Mouse (Mus musculus): ENCODE results near the gene Snx6.
"Not testable (repeated sequence)": the region's sequence is repeated elsewhere in the genome, so short reads cannot be mapped to it uniquely, and the experiment has no call there.

Snx6 gene

DNA sequence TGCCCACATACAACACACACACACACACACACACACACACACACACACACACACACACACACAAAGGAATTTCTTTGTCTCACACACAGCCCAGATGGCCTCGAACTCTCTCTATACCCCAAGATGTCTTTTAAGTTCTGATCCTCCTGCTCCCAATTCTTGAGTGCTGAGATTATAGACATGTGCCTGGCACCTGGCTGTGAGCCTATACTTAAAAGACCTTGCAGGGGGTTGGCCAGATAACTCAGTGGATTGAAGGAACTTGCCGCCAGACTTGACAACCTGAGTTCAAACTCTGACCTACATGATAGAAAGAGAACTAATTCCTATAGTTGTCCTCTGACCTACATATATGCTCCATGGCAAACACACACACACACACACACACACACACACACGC lies 8.0 kb upstream of the Snx6 start:
- DNase-seq (ENCODE audit: low read depth, low spot score), result no peak

DNA sequence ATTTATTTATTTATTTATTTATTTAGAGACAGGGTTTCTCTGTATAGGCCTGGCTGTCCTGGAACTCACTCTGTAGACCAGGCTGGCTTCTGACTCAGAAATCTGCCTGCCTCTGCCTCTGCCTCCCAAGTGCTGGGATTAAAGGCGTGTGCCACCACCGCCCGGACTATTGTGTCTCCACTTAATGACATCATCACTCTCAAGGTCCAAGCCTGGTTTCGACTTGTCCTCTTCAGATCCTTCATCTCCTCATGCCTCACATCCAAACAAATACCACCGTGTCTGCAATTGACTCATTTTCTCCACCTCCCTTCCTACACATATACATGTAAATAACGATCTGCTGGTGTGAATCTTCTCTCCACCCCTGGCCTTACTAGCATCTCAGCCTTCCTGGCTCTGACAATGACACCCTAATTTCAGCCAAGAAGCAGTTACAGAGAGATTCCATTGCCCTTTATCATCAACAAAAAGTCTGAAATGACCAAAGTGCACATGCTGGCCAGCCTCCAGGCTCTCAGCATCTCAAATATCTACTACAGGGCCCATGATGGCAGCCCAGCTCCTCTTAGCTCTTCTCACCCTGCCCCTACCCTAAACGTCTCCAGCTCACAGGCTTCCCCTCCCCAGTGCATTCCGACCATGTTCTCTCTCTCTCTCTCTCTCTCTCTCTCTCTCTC lies 1.2 kb upstream of the Snx6 start:
- DNase-seq (ENCODE audit: low read depth, low spot score), result peak; percentile 22

DNA sequence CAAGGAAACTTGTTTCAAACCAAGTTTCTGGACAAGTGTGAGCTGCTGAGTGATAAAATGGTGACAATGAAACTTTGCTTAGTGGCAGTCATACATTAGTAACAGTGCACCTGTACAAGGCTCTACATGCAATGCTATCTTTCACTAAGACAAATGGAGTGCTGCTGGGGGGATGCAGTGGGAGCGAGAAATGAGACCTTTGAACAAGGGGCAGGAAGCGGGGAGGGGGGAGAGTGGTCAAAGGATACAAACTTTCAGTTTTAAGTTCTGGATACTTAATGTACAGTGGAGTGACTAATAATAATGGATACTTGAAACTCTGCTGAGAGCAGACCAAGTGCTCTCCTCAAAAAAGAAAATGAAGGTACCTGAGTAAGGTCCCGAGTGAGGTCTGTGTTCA lies 1.1 kb downstream of the Snx6 start:
- DNase-seq (ENCODE audit: low read depth, low spot score), result no peak

DNA sequence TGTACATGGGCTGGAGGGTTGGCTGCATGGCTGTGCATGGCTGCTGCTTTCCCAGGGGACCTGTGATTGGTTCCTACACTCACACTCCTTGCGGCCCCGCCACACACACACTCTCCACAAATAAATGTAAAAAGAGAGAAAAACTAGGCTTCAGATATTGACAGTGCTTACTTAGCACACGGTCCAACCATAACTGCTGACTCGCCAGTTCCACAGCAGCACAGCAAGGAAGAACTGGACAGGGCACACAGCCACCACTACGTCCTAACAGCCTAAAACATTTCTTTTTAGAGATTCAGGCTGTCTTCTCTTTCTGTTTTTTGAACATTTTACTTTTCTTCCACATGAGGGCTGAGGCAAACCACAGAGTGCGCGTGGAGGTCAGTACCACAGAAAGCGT lies 4.0 kb downstream of the Snx6 start:
- DNase-seq (ENCODE audit: low read depth, low spot score), result no peak

DNA sequence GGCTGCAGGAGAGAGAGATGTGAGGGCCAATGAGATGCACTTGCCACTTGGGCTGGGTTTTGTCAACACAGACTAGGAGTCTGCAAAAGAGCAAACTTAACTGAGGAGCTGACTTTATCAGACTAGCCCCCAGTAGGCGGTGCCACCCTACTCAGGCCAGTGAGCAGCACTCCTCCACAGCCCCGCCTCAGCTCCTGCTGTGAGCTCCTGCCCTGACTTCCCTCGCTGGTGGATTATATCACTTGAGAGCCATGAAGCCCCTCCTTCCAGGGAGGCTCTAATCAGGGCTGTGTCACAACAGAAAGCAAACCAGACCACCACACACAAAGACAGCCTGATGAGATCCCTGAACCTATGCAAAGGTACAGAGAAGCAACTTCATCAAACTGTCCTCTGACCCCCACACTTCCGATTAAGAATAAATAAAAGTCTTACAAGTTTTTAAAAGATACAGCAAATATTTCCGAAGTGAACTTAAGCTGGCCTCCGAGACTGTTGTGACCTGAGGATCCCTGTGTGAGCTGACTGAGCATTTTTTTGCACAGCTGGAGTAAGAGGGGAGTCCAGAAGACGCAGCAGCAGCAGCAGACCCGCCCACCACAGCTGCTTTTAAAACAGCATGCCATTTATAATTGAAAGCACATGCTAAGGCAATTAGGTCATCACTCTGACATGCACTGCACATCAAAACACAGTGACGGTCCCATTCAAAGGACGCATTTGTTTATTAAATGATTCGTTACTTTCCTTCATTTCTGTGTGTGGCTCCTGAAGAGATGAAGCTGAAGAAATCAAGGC lies 6.0 kb downstream of the Snx6 start:
- DNase-seq (ENCODE audit: low read depth, low spot score), result peak; percentile 90

DNA sequence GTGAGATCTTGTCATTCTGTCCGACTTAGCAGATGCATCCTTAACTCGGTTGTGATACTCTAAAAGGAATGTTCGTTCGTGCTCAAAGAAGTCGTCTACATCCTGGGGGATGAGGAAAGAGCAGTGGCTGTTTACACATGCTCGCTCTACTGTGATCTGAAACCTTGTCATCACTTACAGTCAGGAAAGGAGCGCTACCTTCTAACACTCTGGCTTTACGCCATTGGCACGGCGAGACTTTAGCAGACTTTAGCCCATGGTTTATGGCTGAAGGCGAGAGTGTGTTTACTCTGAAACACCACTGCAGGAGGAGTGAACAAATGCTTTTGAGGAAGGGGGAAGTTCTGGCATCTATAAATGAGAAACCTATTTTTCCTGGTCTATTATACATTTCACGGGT lies 31.9 kb downstream of the Snx6 start:
- DNase-seq (ENCODE audit: low read depth, low spot score), result no peak

DNA sequence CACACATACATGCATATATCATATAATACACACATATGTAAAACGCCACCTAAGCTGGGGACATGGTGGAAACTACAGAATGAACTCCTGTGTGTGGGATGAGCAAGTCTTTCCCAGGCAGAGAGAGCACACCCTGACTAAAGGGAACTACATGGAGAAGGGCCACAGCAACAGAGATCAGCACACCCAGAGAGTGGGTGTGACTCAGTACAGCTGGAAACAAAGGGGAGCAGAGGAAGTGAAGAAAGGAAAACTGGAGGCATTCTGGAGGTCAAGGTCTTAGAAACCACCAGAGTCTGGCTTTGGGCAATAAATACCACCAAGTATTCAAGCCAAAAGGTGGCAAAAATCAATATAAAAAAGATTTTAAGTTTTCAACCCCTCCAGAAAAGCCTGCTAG lies 34.8 kb downstream of the Snx6 start:
- DNase-seq (ENCODE audit: low read depth, low spot score), result peak; percentile 72

DNA sequence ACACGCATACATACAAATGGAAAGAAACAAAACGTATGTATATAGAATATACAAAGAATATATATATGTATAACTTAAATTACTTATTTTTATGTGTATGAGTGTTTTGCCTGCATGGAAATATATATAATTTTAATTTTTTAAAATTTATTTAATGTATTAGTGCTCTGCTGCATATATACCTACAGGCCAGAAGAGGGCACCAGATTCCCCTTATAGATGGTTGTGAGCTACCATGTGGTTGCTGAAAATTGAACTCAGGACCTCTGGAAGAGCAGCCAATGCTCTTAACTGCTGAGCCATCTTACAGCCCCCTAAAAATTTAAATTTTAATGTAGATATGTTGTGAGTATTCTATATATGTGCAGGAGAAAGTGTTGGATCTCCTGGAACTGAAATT lies 36.7 kb downstream of the Snx6 start:
- DNase-seq (ENCODE audit: low read depth, low spot score), result peak; percentile 39

DNA sequence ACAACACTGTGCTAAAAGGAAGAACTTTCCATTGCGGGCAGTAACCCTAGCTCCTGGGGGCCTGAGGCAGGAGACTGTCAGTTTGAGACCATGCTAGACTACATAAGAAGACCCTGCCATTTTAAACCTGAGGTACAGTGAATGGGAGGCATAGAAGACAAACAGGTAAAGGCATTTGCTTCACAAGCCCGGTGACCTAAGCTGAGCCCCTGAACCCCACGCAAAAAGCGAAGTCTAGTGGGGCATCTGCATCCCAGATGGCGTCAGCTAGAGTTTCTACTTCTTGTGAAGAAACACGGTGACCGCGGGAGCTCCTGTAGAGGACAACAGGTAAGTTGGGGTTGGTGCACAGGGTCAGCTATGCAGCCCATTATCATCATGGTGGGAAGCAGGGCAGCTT lies 46.9 kb downstream of the Snx6 start:
- DNase-seq (ENCODE audit: low read depth, low spot score), result no peak

DNA sequence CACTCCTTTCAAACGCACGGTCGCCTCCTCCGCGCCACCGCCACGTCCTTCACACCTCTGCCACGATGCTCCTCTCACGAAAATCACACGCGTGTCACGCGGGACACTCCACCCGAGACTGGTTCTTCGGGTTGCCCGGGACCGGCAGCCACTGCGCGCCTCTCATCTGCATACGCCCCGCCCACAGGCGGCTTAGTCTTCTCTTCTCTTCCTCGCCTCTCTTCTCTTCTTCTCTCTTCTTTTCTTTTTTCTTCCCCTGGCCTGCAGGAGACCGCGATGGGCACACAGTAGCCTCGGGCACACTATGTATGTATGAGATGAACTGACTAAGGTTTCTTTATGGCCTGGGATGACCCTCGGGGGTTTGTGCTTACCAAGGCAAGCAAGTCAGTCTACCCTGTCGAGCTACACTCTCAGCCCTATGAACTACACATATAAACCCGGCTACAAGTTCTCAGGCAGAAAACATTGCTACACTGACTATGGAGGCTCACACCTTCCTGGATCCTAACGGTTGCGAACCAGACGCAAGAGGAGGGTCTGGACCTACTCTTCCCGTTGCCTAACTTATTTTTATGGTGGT lies 56.8 kb downstream of the Snx6 start:
- DNase-seq (ENCODE audit: low read depth, low spot score), result not testable (repeated sequence)

DNA sequence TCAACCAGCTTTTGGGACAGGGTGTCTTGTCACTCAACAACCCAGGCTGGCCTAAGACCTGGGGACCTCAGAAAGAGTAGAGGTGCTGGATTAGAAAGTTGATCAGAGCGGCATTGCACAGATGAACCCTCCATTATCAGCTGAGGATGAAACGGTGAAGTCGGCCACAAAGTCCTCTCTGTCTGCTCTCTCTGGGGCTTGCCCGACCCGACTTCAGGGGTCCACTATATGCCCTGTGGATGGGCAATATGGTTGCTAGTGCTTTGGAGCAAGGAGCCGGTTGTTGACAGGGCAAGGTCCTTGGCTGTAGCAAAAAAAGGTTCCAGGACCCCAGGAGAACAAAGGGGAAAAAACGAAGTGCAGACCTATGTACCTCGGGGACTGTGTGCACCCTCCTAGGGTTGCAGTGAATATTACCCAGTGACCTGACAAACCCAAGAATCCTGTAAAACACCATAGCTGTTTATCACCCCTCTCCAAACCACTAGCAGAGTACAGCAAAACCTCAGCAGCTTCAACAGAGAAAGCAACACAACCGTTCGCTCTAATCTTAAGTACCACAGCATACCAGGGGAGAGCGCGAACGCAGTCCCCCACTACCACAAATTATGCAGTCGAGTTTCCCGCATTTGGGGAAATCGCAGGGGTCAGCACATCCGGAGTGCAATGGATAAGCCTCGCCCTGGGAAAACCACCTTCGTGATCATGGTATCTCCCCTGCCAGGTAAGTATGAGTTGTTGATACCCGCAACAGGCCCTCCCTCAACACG lies 57.4 kb downstream of the Snx6 start:
- not testable (repeated sequence) for DNase-seq (ENCODE audit: low read depth, low spot score)

DNA sequence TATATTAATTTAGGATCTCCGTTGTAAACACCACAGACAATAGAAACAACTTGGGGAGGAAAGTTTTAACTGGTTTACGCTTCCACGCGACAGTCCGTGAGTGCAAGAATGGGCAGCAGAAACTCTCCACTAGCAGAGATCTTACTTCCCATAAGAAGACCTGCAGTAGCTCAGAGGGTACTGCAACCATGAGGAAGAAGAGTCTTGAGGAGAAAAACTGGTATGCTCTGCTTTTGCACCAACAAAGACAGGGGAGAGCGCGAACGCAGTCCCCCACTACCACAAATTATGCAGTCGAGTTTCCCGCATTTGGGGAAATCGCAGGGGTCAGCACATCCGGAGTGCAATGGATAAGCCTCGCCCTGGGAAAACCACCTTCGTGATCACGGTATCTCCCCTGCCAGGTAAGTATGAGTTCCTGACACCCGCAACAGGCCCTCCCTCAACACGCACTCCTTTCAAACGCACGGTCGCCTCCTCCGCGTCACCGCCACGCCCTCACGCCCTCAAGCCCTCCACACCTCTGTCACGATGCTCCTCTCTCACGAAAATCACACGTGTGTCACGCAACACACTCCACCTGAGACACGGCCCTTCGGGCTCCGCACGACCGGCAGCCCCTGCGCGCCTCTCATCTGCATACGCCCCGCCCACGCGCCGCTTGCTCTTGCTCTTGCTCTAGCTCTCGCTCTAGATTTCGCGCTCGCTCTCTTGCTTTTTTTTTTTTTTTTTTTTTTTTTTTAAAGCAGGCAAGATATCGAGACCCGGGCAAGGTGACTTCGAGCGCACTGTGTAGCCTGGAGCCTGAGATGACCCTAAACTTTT lies 61.0 kb downstream of the Snx6 start:
- not testable (repeated sequence) for DNase-seq (ENCODE audit: low read depth, low spot score)

DNA sequence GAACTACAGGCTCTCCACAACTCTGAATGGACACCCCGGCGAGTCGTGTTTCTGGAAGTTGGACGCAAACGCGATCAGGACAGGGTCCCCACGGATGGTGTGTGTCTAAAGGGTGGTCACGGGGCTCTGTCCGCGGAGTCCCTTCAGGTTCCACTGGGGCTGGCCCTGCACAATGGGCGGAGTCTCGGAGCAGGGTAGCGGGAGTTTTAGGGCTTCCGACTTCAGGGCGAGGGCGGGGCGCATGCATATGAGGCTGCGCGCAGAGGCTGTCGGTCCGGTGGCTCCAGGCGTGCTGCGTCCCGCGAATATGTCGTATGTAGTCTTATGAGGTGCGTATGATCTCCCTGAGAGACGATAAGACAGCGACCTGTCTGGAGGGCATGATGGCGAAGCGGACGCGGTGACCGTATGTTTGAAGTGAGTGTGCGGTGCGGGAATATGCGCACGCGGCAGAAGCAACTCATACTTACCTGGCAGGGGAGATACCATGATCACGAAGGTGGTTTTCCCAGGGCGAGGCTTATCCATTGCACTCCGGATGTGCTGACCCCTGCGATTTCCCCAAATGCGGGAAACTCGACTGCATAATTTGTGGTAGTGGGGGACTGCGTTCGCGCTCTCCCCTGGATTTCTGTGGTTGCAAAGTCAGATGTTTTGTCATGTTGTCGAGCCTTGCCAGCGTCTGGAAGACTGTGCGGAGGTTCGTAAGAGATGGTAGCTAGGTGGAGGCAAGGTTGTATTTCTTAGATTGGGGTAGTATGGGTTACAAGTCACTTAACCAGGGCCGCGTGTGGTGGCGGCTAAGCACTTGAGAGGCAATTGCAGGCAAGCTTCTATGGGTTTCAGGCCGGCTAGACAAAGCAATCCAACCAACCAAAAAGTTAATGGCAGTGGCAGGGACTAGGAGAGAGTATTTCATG lies 66.1 kb downstream of the Snx6 start:
- DNase-seq (ENCODE audit: low read depth, low spot score), result not testable (repeated sequence)

DNA sequence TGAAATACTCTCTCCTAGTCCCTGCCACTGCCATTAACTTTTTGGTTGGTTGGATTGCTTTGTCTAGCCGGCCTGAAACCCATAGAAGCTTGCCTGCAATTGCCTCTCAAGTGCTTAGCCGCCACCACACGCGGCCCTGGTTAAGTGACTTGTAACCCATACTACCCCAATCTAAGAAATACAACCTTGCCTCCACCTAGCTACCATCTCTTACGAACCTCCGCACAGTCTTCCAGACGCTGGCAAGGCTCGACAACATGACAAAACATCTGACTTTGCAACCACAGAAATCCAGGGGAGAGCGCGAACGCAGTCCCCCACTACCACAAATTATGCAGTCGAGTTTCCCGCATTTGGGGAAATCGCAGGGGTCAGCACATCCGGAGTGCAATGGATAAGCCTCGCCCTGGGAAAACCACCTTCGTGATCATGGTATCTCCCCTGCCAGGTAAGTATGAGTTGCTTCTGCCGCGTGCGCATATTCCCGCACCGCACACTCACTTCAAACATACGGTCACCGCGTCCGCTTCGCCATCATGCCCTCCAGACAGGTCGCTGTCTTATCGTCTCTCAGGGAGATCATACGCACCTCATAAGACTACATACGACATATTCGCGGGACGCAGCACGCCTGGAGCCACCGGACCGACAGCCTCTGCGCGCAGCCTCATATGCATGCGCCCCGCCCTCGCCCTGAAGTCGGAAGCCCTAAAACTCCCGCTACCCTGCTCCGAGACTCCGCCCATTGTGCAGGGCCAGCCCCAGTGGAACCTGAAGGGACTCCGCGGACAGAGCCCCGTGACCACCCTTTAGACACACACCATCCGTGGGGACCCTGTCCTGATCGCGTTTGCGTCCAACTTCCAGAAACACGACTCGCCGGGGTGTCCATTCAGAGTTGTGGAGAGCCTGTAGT lies 76.4 kb downstream of the Snx6 start:
- not testable (repeated sequence) for DNase-seq (ENCODE audit: low read depth, low spot score)

DNA sequence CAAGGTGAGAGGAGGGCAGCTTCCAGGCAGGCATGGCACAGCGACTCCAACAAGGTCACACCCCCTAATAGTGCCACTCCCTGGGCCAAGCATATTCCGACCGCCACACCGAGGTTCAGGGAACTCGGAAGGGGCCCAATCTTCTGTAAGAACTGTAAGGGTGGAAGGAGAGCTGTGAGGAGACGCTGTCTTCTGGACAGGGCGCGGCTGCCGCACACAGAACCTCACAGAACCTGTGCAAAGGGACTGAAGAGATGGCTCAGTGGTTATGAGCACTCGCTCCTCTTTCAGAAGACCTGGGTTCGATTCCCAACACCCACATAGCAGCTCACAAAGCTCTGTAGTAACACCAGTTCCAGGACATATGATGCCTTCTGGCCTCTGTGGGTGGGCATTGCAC lies 78.0 kb downstream of the Snx6 start:
- DNase-seq (ENCODE audit: low read depth, low spot score), result not testable (repeated sequence)

DNA sequence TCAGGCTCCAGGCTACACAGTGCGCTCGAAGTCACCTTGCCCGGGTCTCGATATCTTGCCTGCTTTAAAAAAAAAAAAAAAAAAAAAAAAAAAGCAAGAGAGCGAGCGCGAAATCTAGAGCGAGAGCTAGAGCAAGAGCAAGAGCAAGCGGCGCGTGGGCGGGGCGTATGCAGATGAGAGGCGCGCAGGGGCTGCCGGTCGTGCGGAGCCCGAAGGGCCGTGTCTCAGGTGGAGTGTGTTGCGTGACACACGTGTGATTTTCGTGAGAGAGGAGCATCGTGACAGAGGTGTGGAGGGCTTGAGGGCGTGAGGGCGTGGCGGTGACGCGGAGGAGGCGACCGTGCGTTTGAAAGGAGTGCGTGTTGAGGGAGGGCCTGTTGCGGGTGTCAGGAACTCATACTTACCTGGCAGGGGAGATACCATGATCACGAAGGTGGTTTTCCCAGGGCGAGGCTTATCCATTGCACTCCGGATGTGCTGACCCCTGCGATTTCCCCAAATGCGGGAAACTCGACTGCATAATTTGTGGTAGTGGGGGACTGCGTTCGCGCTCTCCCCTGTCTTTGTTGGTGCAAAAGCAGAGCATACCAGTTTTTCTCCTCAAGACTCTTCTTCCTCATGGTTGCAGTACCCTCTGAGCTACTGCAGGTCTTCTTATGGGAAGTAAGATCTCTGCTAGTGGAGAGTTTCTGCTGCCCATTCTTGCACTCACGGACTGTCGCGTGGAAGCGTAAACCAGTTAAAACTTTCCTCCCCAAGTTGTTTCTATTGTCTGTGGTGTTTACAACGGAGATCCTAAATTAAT lies 81.5 kb downstream of the Snx6 start:
- DNase-seq (ENCODE audit: low read depth, low spot score), result not testable (repeated sequence)

DNA sequence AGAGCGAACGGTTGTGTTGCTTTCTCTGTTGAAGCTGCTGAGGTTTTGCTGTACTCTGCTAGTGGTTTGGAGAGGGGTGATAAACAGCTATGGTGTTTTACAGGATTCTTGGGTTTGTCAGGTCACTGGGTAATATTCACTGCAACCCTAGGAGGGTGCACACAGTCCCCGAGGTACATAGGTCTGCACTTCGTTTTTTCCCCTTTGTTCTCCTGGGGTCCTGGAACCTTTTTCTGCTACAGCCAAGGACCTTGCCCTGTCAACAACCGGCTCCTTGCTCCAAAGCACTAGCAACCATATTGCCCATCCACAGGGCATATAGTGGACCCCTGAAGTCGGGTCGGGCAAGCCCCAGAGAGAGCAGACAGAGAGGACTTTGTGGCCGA lies 85.0 kb downstream of the Snx6 start:
- DNase-seq (ENCODE audit: low read depth, low spot score), result not testable (repeated sequence)

All from R1 (cell line).